Mouse (Mus musculus) liver, embryonic 14 days (tissue): ENCODE results near the gene Golph3l. TPM values are rescaled to one million over a fixed set of nuclear protein-coding genes. Genes with fewer than 3 reads are reported as not detected.

Experiments
- polyA plus RNA-seq: library from polyadenylated mRNA; depleted of rRNA; stranded (reverse); fragments of >200 nt; gene quantifications from 2 replicates; pipeline ENCODE4 v1.2.3, GENCODE M21; 2012; rRNA removed

Gene Golph3l
- polyA plus RNA-seq = 17.0 and 19.4 TPM in 2 replicates

GRCm38 (mm10) chr3:95588604-95589086 is at the start of gene Golph3l:
TSS of gene Golph3l (plus strand) at chr3:95588934.

GRCm38 (mm10) chr3:95559437-95559836 is 29.3 kb upstream of the Golph3l start, which contains the start of gene Hormad1:
TSS of gene Hormad1 (plus strand) at chr3:95559677.

GRCm38 (mm10) chr3:95624628-95625503 is 36.1 kb downstream of the Golph3l start, which contains the start of gene Ensa:
TSS of gene Ensa (plus strand) at chr3:95624993.

GRCm38 (mm10) chr3:95658236-95658867 is 69.6 kb downstream of the Golph3l start, which contains the start of gene Mcl1:
TSS of gene Mcl1 (plus strand) at chr3:95658788.

Other genes starting within 250 kb of the Golph3l start
- 13.1 and 15.8 TPM in 2 replicates for gene Setdb1, start 231.7 kb upstream of the Golph3l start, polyA plus RNA-seq
- not detected in 2 replicates for gene 4930558C23Rik, start 186.1 kb upstream of the Golph3l start, polyA plus RNA-seq
- gene Arnt, start 154.5 kb upstream of the Golph3l start, polyA plus RNA-seq = 10.5 and 13.0 TPM in 2 replicates
- 1.0 and 1.7 TPM in 2 replicates for gene Ctsk, start 89.7 kb upstream of the Golph3l start, polyA plus RNA-seq
- 17.6 and 20.8 TPM in 2 replicates for gene Ctss, start 62.1 kb upstream of the Golph3l start, polyA plus RNA-seq
- gene Hormad1, start 29.3 kb upstream of the Golph3l start, polyA plus RNA-seq = not detected in 2 replicates
- gene Ensa, start 36.1 kb downstream of the Golph3l start, polyA plus RNA-seq = 15.2 and 18.1 TPM in 2 replicates
- gene Mcl1, start 69.9 kb downstream of the Golph3l start, polyA plus RNA-seq = 33.0 and 38.9 TPM in 2 replicates
- gene Adamtsl4, start 99.0 kb downstream of the Golph3l start, polyA plus RNA-seq = 0.15 and 0.20 TPM in 2 replicates
- gene Ecm1, start 150.6 kb downstream of the Golph3l start, polyA plus RNA-seq = 8.7 and 11.7 TPM in 2 replicates
- gene Tars2, start 171.3 kb downstream of the Golph3l start, polyA plus RNA-seq = 19.5 and 21.1 TPM in 2 replicates
- 5.4 and 6.3 TPM in 2 replicates for gene Rprd2, start 229.9 kb downstream of the Golph3l start, polyA plus RNA-seq